Mouse (Mus musculus) heart, postnatal 0 days (tissue): ENCODE results near the gene Rnf17. TPM values are rescaled to one million over a fixed set of nuclear protein-coding genes. Genes with fewer than 3 reads are reported as not detected.

Experiments
- ATAC-seq: fragments of 200-750 bp; cut with Nextera tagmentation; 2 replicates; pipeline ENCODE4 v1.8.0; 2017; ENCODE audit warnings: low read depth, moderate number of reproducible peaks, moderate library complexity; ENCODE audit not compliant: insufficient read depth
- DNase-seq: peaks from one replicate; pipeline ENCODE4 v3.0.0-alpha.2; 2016; ENCODE audit warnings: low spot score
- H3K27ac ChIP-seq: fragments of 300-500 bp; sonication (generic); 2 replicates; pipeline ENCODE4 v1.5.1; 2014; ENCODE audit warnings: low read depth, mild to moderate bottlenecking
- H3K27me3 ChIP-seq: fragments of 300-500 bp; sonication (generic); 2 replicates; pipeline ENCODE4 v1.6.1; 2014; ENCODE audit warnings: low read length, mixed read lengths; ENCODE audit not compliant: control insufficient read depth, insufficient read depth
- H3K36me3 ChIP-seq: fragments of 300-500 bp; sonication (generic); replicated peaks from 2 replicates; pipeline ENCODE4 v1.6.1; 2014; ENCODE audit warnings: low read length, mixed read lengths; ENCODE audit not compliant: control insufficient read depth, insufficient read depth
- H3K4me1 ChIP-seq: fragments of 300-500 bp; sonication (generic); 2 replicates; pipeline ENCODE4 v1.6.1; 2014; ENCODE audit warnings: antibody characterized with exemption; ENCODE audit not compliant: control insufficient read depth, insufficient read depth
- H3K4me2 ChIP-seq: fragments of 300-500 bp; sonication (generic); 2 replicates; pipeline ENCODE4 v1.6.1; 2014; ENCODE audit warnings: low read depth, mild to moderate bottlenecking, low read length, moderate library complexity
- H3K4me3 ChIP-seq: fragments of 300-500 bp; sonication (generic); 2 replicates; pipeline ENCODE4 v1.5.1; 2014; ENCODE audit warnings: low read depth, low read length
- H3K9ac ChIP-seq: fragments of 300-500 bp; sonication (generic); replicated peaks from 2 replicates; pipeline ENCODE4 v1.6.1; 2014; ENCODE audit warnings: low read depth, low read length, mixed read lengths
- H3K9me3 ChIP-seq: fragments of 300-500 bp; sonication (generic); replicated peaks from 2 replicates; pipeline ENCODE4 v1.6.1; 2016; ENCODE audit warnings: low read length; ENCODE audit not compliant: control insufficient read depth
- CTCF ChIP-seq: IDR thresholded peaks from 2 replicates; pipeline ENCODE4 v1.5.1; 2016; ENCODE audit warnings: antibody characterized with exemption, control low read depth, low read depth
- EP300 ChIP-seq: IDR thresholded peaks from 2 replicates; pipeline ENCODE4 v1.6.1; 2016; ENCODE audit warnings: antibody characterized with exemption, low read depth
- WGBS: fragments of 180-500 bp; shearing (Covaris S2); extraction: QIAGEN DNeasy Blood & Tissue Kit; methylation state at CpG from one replicate; pipeline ENCODE4 v1.1.7; 2014; 5-methylcytosine and 5-hydroxymethylcytosine counted together
- polyA plus RNA-seq: library from polyadenylated mRNA; unstranded; fragments of >200 nt; fragmentation: Nextera tagmentation; extraction: Ambion mirVana; gene quantifications from 2 replicates; pipeline ENCODE4 v1.2.1, GENCODE M21; 2015
- total RNA-seq: library from RNA; depleted of rRNA; stranded (reverse); fragments of >200 nt; gene quantifications from 2 replicates; pipeline ENCODE4 v1.2.3, GENCODE M21; 2014; ENCODE audit warnings: low replicate concordance; rRNA removed

Rnf17 gene
- total and polyA plus RNA-seq, 2 experiments from 2014 or later, result 1.2 TPM; not detected in 1

GRCm38 (mm10) chr14:56571310-56572093 is 169.1 kb downstream of the Rnf17 start:
- Histone ChIP-seq H3K27ac (peak overlapping the region; percentile 50), H3K9ac (peak overlapping the region; percentile 69), H3K4me1 (peaks cover 7% of the 10 kb centered on the region), H3K9me3 (no peaks in the 10 kb centered on the region), H3K4me2 (peak overlapping the region; percentile 90), H3K27me3 (no peaks in the 10 kb centered on the region), H3K4me3 (peak overlapping the region; percentile 85), H3K36me3 (no peaks in the 10 kb centered on the region)
- peak; percentile 97 for DNase-seq
- WGBS, result under 1% methylated on average over 59 of the region's 59 CpGs
- ATAC-seq, result peak; percentile 97
- no peak for TF ChIP-seq EP300
- 0 out of 2 replicates have a peak, but pooled peaks have one; percentile 3 for TF ChIP-seq CTCF

DNA sequence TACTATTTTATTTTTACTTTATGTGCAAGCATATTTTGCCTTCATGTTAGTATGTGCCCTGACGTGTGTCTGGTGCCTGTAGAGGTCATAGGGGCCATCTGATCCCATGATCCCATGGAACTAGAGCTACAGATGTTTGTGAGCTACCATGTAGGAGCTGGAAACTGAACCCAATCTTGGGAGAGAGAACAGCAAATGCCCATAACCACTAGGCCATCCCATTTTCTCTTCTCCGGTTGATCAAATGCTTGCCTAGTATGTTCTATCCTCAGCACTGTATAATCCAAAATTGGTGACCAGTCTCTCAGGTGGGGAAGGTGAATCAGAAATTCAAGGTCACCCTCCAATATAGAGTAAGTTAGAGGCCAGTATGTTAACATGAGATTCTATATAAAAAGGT is 170.2 kb downstream of the Rnf17 start:
- H3K4me3 ChIP-seq, result 0 out of 2 replicates have a peak overlapping the region, but pooled peaks have one; percentile 85
- TF ChIP-seq CTCF (no peak), EP300 (no peak)
- H3K9me3 ChIP-seq, result no peaks in the 10 kb centered on the region
- ATAC-seq (no peak), DNase-seq (no peak)
- H3K36me3 ChIP-seq, result peaks cover 6% of the 10 kb centered on the region; the same call in 1 of the 2 replicates
- 73% methylated on average over 2 of the region's 2 CpGs for WGBS
- H3K4me1 ChIP-seq, result peaks cover 8% of the 10 kb centered on the region
- H3K27me3 ChIP-seq, result no peaks in the 10 kb centered on the region
- H3K27ac ChIP-seq, result no peak overlapping the region
- H3K9ac ChIP-seq, result no peak overlapping the region; the same call in 1 of the 2 replicates
- peak overlapping the region; percentile 90 for H3K4me2 ChIP-seq

Other genes with a start within 250 kb of the Rnf17 start
- gene Gzmg, start 243.0 kb upstream of the Rnf17 start, total RNA-seq, result not detected in 2 replicates
- gene Gzmg, start 243.0 kb upstream of the Rnf17 start, polyA plus RNA-seq, result not detected in 2 replicates
- gene Gzmn, start 228.0 kb upstream of the Rnf17 start, total RNA-seq, result not detected in 2 replicates
- not detected in 2 replicates for gene Gzmn, start 228.0 kb upstream of the Rnf17 start, polyA plus RNA-seq
- not detected in 2 replicates for gene Gzmf, start 191.2 kb upstream of the Rnf17 start, total RNA-seq
- not detected in 2 replicates for gene Gzmf, start 191.2 kb upstream of the Rnf17 start, polyA plus RNA-seq
- gene Gzmc, start 167.9 kb upstream of the Rnf17 start, total RNA-seq, result not detected in 2 replicates
- not detected in 2 replicates for gene Gzmc, start 167.9 kb upstream of the Rnf17 start, polyA plus RNA-seq
- gene Gzmb, start 140.3 kb upstream of the Rnf17 start, total RNA-seq, result not detected in 2 replicates
- not detected in 2 replicates for gene Gzmb, start 140.3 kb upstream of the Rnf17 start, polyA plus RNA-seq
- gene Atp12a, start 37.5 kb upstream of the Rnf17 start, total RNA-seq, result not detected in 2 replicates
- gene Atp12a, start 37.5 kb upstream of the Rnf17 start, polyA plus RNA-seq, result not detected in 2 replicates
- gene Cenpj, start 172.8 kb downstream of the Rnf17 start, total RNA-seq, result 3.2 and 14.3 TPM in 2 replicates
- 2.5 and 2.8 TPM in 2 replicates for gene Cenpj, start 172.8 kb downstream of the Rnf17 start, polyA plus RNA-seq
- 7.3 and 12.3 TPM in 2 replicates for gene Parp4, start 173.0 kb downstream of the Rnf17 start, total RNA-seq
- gene Parp4, start 173.0 kb downstream of the Rnf17 start, polyA plus RNA-seq, result 9.8 and 10.1 TPM in 2 replicates